Mouse (Mus musculus): ENCODE data around the gene Wbp2nl. TPM values are rescaled to one million over a fixed set of nuclear protein-coding genes. Genes with fewer than 3 reads are reported as not detected.

Gene Wbp2nl
- total and polyA plus RNA-seq, 3 experiments: not detected

DNA sequence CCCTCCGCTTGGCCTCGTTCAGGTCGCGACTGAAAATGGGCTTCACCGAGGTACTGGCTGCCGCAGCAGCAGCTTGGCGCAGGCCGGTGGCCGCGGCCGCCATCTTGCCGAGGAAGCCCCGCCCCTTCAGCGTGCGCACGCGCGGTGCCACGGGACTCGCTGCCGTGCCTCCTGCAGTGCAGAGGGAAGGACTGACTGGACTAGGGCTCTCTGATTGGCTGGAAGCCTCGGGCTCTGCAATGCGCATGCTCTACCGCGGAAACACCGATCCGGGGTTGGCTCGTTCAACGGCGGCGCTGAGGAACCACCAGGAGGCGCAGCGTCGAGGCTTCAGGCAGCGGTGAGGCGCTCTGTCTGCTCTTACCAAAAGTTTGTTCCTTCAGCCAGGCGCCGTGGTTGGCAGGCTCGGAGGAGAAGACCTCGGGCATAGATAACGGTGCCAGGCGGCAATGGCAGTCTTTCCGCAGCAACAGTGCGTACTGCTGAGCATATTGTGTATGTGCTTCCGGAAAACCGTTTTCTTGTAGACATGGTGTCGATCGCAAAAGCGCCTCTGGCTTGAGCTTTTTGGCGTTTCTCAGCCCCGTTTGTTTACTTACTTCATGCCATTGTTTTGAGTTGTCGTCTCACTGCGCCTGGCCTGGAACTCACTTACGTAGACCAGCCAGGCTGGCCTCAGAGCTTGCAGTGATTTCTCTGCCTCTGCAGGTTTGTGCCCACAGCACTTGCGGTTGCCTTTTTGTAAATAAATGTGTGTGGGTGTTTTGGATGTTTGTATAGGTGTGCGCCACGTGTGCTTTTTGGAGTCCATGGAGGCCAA is 55.6 kb downstream of the Wbp2nl start, which contains the start of gene Ndufa6 (continued):
- 0 out of 2 replicates have a peak, but pooled peaks have one; percentile 12 for TF ChIP-seq GATA1 (IDR thresholded peaks at IDR 0.05; ENCODE audit: low read depth, low read length)
- peak; percentile 72 to 96 (median 91) for TF ChIP-seq CTCF (IDR thresholded peaks at IDR 0.05 in 2 of 3, conservative IDR thresholded peaks at IDR 0.05 in 1 of 3; ENCODE audit: control insufficient read depth in 1 of 3, insufficient read depth in 1 of 3, low read depth in 2 of 3, low read length in 3 of 3, poor library complexity in 1 of 3, severe bottlenecking in 1 of 3)
- 0 out of 2 replicates have a peak, but pooled peaks have one; percentile 13 for TF ChIP-seq ZKSCAN1 (IDR thresholded peaks at IDR 0.05; ENCODE audit: low read depth, low read length)
- TF ChIP-seq HCFC1 (IDR thresholded peaks at IDR 0.05; ENCODE audit: low read depth, low read length): peak; percentile 81
- peak; percentile 73; the same call in 1 of the 2 replicates for TF ChIP-seq TBP (IDR thresholded peaks at IDR 0.05; ENCODE audit: low read depth, low read length)
- TF ChIP-seq BHLHE40 (IDR thresholded peaks at IDR 0.05; ENCODE audit: borderline replicate concordance, low read depth, low read length): 0 out of 2 replicates have a peak, but pooled peaks have one; percentile 30
- no peak; the same call in 1 of the 2 replicates for TF ChIP-seq RCOR1 (IDR thresholded peaks at IDR 0.05; ENCODE audit: low read depth, low read length)
- no peak for TF ChIP-seq MYC (IDR thresholded peaks at IDR 0.05; ENCODE audit: low read depth, low read length)
- TF ChIP-seq POLR2AphosphoS5 (IDR thresholded peaks at IDR 0.05; ENCODE audit: borderline replicate concordance, low read depth, low read length): peak; percentile 61; the same call in 1 of the 2 replicates
- no peak for TF ChIP-seq GABPA (IDR thresholded peaks at IDR 0.05; ENCODE audit: low read depth, low read length)
- TF ChIP-seq ETS1 (IDR thresholded peaks at IDR 0.05; ENCODE audit: low read depth, low read length): peak; percentile 48; the same call in 1 of the 2 replicates
- TF ChIP-seq SMC3 (IDR thresholded peaks at IDR 0.05; ENCODE audit: low read depth, low read length): peak; percentile 93

DNA sequence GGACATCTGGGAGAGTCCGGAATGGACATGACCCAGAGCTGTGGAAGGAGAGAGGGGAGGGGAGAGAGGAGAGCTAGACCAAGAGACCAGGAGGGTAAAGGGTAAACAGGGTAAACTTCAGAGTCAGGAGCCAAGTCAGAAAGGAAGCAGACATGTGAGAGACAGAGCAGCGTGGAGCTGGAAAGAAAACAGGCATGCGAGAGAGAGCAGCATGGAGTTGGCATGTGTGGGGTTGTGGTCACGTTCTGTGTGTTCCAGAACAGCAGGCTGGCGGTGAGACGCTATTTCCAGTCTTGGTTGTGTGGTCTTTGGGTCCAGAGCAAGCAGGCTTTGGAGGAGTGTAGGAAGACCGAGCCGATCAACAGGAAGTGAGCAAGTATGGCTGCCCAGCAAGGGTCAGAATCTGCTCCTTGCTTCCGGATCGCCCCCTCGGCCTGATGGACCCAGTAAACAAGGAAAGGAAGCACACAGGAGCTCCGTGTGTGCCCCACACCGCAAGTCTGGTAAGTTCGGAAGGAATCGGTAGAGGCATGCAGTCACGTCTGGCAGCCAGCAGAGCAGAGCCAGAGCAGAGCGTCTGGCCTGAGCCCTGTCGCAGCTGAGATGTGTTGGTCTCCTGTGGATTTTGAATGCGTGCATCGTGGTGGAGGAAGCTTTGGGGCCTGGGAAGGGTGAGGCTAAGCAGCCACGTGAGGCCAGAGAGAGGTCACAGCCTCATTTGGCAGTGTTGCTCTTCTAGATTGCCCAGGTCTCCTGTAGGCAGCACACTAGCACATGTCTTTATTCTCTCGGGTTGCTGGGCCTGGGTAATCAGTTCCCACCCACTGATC is 59.9 kb downstream of the Wbp2nl start:
- Histone ChIP-seq H3K36me3 (ENCODE audit: control insufficient read depth in 1 of 2, insufficient read depth in 2 of 2, low read length in 2 of 2) (peaks cover 0 to 5% of the 10 kb centered on the region in 2 experiments; a peak in 2 of 4 replicates), H3K27ac (ENCODE audit: control insufficient read depth, low read depth, low read length) (no peak overlapping the region), H3K79me2 (ENCODE audit: control insufficient read depth, insufficient read depth, low read length, poor library complexity) (peaks cover 4% of the 10 kb centered on the region), H3K27me3 (ENCODE audit: control insufficient read depth in 1 of 2, insufficient read depth in 2 of 2, low read length in 2 of 2) (no peaks in the 10 kb centered on the region), H3K9me3 (replicated peaks; ENCODE audit: insufficient read depth, low read length) (no peaks in the 10 kb centered on the region), H3K4me1 (ENCODE audit: control insufficient read depth in 1 of 2, insufficient read depth in 2 of 2, low read length in 2 of 2) (peaks cover 8 to 13% of the 10 kb centered on the region in 2 experiments), H3K4me3 (ENCODE audit: control insufficient read depth in 1 of 2, insufficient read depth in 1 of 2, low read depth in 2 of 2, low read length in 2 of 2) (no peak overlapping the region), H3K9ac (ENCODE audit: control insufficient read depth, low read depth, low read length, poor library complexity, severe bottlenecking) (no peak overlapping the region)
- no peak for DNase-seq (ENCODE audit: low read depth, low spot score)
- TF ChIP-seq MXI1 (IDR thresholded peaks at IDR 0.05; ENCODE audit: low read depth, low read length) (no peak), USF2 (IDR thresholded peaks at IDR 0.05; ENCODE audit: borderline replicate concordance in 1 of 2, insufficient read depth in 1 of 2, low read depth in 1 of 2, low read length in 2 of 2) (no peak), SMC3 (IDR thresholded peaks at IDR 0.05; ENCODE audit: low read depth, low read length) (no peak), BHLHE40 (IDR thresholded peaks at IDR 0.05; ENCODE audit: borderline replicate concordance, low read depth, low read length) (no peak), ELF1 (IDR thresholded peaks at IDR 0.05; ENCODE audit: low read depth, low read length) (no peak), MAX (IDR thresholded peaks at IDR 0.05; ENCODE audit: low read length) (no peak), USF1 (IDR thresholded peaks at IDR 0.05; ENCODE audit: low read depth, low read length) (no peak), POLR2AphosphoS2 (IDR thresholded peaks at IDR 0.05; ENCODE audit: low read length) (no peak), SIN3A (IDR thresholded peaks at IDR 0.05; ENCODE audit: low read length) (no peak), RCOR1 (IDR thresholded peaks at IDR 0.05; ENCODE audit: low read depth, low read length) (no peak), GATA1 (IDR thresholded peaks at IDR 0.05; ENCODE audit: low read depth, low read length) (no peak), ETS1 (IDR thresholded peaks at IDR 0.05; ENCODE audit: low read depth, low read length) (no peak), ZMIZ1 (IDR thresholded peaks at IDR 0.05; ENCODE audit: low read depth, low read length) (no peak), POLR2A (IDR thresholded peaks at IDR 0.05; ENCODE audit: control insufficient read depth in 1 of 2, insufficient read depth in 1 of 2, low read depth in 1 of 2, low read length in 2 of 2, poor library complexity in 1 of 2) (no peak), CHD1 (IDR thresholded peaks at IDR 0.05; ENCODE audit: low read depth, low read length) (no peak), ZKSCAN1 (IDR thresholded peaks at IDR 0.05; ENCODE audit: low read depth, low read length) (no peak), TAL1 (IDR thresholded peaks at IDR 0.05; ENCODE audit: low read length) (no peak)
